Mouse (Mus musculus) E14TG2a.4 (cell line): ENCODE data around the gene Osbpl10.
"Not testable (repeated sequence)": the region's sequence is repeated elsewhere in the genome, so short reads cannot be mapped to it uniquely, and the experiment has no call there.

ENCODE experiments used
- CTCF ChIP-seq: conservative IDR thresholded peaks from 2 replicates; pipeline ENCODE4 v1.5.1; 2014; ENCODE audit warnings: low read length
- POU5F1 ChIP-seq: IDR thresholded peaks from 2 replicates; pipeline ENCODE4 v1.6.1; 2014; ENCODE audit warnings: low read length, borderline replicate concordance

DNA sequence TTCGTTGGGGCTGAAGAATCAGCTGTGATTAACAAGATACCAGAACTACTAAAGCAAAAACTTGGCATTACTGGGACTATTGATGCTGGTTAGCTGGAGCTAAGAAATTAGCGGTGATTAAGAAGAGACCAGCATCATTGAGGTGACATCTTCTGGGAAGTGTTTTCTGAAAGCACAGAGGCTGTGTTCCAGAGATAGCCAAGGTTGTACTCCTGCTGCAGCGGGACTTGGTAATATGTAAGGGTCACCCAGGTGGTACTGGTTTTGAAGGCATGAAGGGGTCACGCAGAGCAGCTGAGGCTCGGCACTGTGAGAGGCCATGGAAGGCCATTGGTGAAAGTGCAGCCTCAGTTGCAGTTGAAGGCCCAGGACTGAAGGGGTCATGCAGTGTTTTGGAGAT lies 294.1 kb downstream of the Osbpl10 start:
- TF ChIP-seq CTCF, POU5F1: not testable (repeated sequence)
